Mouse (Mus musculus) ES-E14 (cell line): ENCODE data around the gene Gstm4. TPM values are rescaled to one million over a fixed set of nuclear protein-coding genes. Genes with fewer than 3 reads are reported as not detected.

Source experiments
- DNase-seq: peaks from one replicate; pipeline ENCODE4 v3.0.0-alpha.2; 2013; ENCODE audit warnings: low read depth, low spot score
- H3K27ac ChIP-seq: 2 replicates; pipeline ENCODE4 v1.5.1; 2012; ENCODE audit warnings: low read depth, mild to moderate bottlenecking, low read length, moderate library complexity, mixed read lengths; ENCODE audit not compliant: poor library complexity, insufficient read depth, severe bottlenecking
- H3K36me3 ChIP-seq: 2 replicates; pipeline ENCODE4 v1.6.1; 2012; ENCODE audit warnings: mild to moderate bottlenecking, low read length, moderate library complexity, mixed read lengths; ENCODE audit not compliant: control insufficient read depth, poor library complexity, insufficient read depth, severe bottlenecking
- H3K4me1 ChIP-seq, 2 experiments: fragments of 150-350 bp in 1 of 2; sonication (generic) in 1 of 2; 2 replicates each; pipeline ENCODE4 v1.6.1; 2012; ENCODE audit warnings: low read length in 2 of 2, mild to moderate bottlenecking in 1 of 2, mixed read lengths in 1 of 2; ENCODE audit not compliant: control insufficient read depth in 2 of 2, insufficient read depth in 2 of 2, poor library complexity in 1 of 2
- H3K4me3 ChIP-seq, 2 experiments: fragments of 150-350 bp in 1 of 2; sonication (generic) in 1 of 2; 2 replicates each; pipeline ENCODE4 v1.5.1; 2012; ENCODE audit warnings: low read length in 2 of 2, low read depth in 1 of 2, mild to moderate bottlenecking in 1 of 2, mixed read lengths in 1 of 2; ENCODE audit not compliant: insufficient read depth in 1 of 2, poor library complexity in 1 of 2, severe bottlenecking in 1 of 2
- H3K9ac ChIP-seq: 2 replicates; pipeline ENCODE4 v1.6.1; 2012; ENCODE audit warnings: low read depth, mild to moderate bottlenecking, low read length, mixed read lengths; ENCODE audit not compliant: poor library complexity, insufficient read depth, severe bottlenecking
- H3K9me3 ChIP-seq: fragments of 150-350 bp; sonication (generic); 2 replicates; pipeline ENCODE4 v1.6.1; 2012; ENCODE audit warnings: low read depth, mild to moderate bottlenecking, low read length; ENCODE audit not compliant: control insufficient read depth, insufficient read depth
- CHD2 ChIP-seq: IDR thresholded peaks from 2 replicates; pipeline ENCODE4 v1.6.1; 2014; ENCODE audit warnings: mild to moderate bottlenecking, low read depth, low read length, inconsistent platforms
- HCFC1 ChIP-seq: IDR thresholded peaks from 2 replicates; pipeline ENCODE4 v1.6.1; 2012; ENCODE audit warnings: low read length, inconsistent platforms, borderline replicate concordance; ENCODE audit not compliant: insufficient read depth
- MAFK ChIP-seq: IDR thresholded peaks from 2 replicates; pipeline ENCODE4 v1.6.1; 2014; ENCODE audit warnings: mild to moderate bottlenecking, low read depth, low read length, inconsistent platforms; ENCODE audit not compliant: insufficient read depth
- ZC3H11A ChIP-seq: IDR thresholded peaks from 2 replicates; pipeline ENCODE4 v1.6.1; 2012; ENCODE audit warnings: low read depth, mild to moderate bottlenecking, inconsistent platforms, low read length, borderline replicate concordance
- ZNF384 ChIP-seq: IDR thresholded peaks from 2 replicates; pipeline ENCODE4 v1.6.1; 2012; ENCODE audit warnings: low read depth, low read length, inconsistent platforms
- in situ Hi-C, 2 experiments: fragments of 600-800 bp; cut with MboI; formaldehyde crosslinking; loops; one replicate each; pipeline ENCODE4 v1.15.1; 2025; ENCODE audit warnings: low sequenced_read_pairs in 2 of 2, inconsistent platforms in 1 of 2; ENCODE audit not compliant: unreplicated experiment in 2 of 2
- total RNA-seq: library from RNA; depleted of rRNA; stranded (reverse); fragments of 300-350 nt; gene quantifications from 2 replicates; pipeline ENCODE4 v1.2.3, GENCODE M21; 2012

Gstm4 gene
- total RNA-seq, 1 experiment = 4.3 TPM

- in situ Hi-C loops = no loop called here
Observed at GRCm38 (mm10) chr3:108072983-108073569, 28.4 kb upstream of the Gstm4 start.

GRCm38 (mm10) chr3:108070295-108071293 is 25.9 kb upstream of the Gstm4 start:
- no peak overlapping the region for H3K4me3 ChIP-seq
- H3K9me3 ChIP-seq = no peaks in the 10 kb centered on the region
- peaks cover 16% of the 10 kb centered on the region for H3K36me3 ChIP-seq
- TF ChIP-seq CHD2 (no peak), ZNF384 (no peak), MAFK (no peak), ZC3H11A (no peak), HCFC1 (no peak)
- peak; percentile 51 for DNase-seq
- H3K27ac ChIP-seq = no peak overlapping the region
- peaks cover 0 to 5% of the 10 kb centered on the region in 2 experiments; a peak in 1 of 4 replicates for H3K4me1 ChIP-seq
- in situ Hi-C loops = no loop called here
- H3K9ac ChIP-seq = no peak overlapping the region

More at GRCm38 (mm10) chr3:108072983-108073569, 28.4 kb upstream of the Gstm4 start:
- peaks cover 38% of the 10 kb centered on the region for H3K36me3 ChIP-seq
- no peak for DNase-seq
- H3K27ac ChIP-seq = no peak overlapping the region
- H3K4me1 ChIP-seq = peaks cover 0 to 5% of the 10 kb centered on the region in 2 experiments; a peak in 1 of 4 replicates
- no peaks in the 10 kb centered on the region for H3K9me3 ChIP-seq
- no peak overlapping the region for H3K9ac ChIP-seq
- no peak overlapping the region for H3K4me3 ChIP-seq
- TF ChIP-seq ZC3H11A (no peak), ZNF384 (no peak), HCFC1 (no peak), CHD2 (no peak), MAFK (no peak)

- H3K4me1 ChIP-seq = peaks cover 0 to 5% of the 10 kb centered on the region in 2 experiments; a peak in 1 of 4 replicates
- in situ Hi-C loops = no loop called here
- peaks cover 3% of the 10 kb centered on the region; the same call in 1 of the 2 replicates for H3K36me3 ChIP-seq
- no peak overlapping the region for H3K27ac ChIP-seq
- TF ChIP-seq MAFK = no peak
- TF ChIP-seq ZNF384 = no peak
- H3K9ac ChIP-seq = no peak overlapping the region
- no peak for DNase-seq
- no peak overlapping the region for H3K4me3 ChIP-seq
- H3K9me3 ChIP-seq = no peaks in the 10 kb centered on the region
Observed at GRCm38 (mm10) chr3:108069231-108069870, 24.7 kb upstream of the Gstm4 start.

DNA sequence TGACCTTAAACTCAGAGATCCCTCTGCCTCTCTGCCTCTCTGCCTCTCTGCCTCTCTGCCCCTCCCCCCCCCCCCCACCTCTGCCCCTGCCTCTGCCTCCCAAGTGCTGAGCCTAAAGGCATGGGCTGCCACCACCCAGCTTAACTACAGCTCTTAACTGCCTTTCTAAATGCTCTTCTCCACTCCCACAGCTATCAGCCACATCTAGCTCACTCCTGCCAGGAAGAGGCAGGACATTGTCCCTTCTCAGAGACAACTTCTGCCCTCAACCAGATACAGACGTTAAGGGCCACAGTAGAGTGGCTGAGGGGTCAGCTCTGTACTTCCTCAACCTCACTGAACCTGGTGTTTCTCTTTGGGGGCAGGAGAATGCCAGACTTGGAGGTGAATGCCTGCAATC is 24.1 kb upstream of the Gstm4 start:
- Histone ChIP-seq H3K27ac (no peak overlapping the region), H3K9me3 (no peaks in the 10 kb centered on the region), H3K9ac (no peak overlapping the region), H3K4me3 (no peak overlapping the region), H3K4me1 (peaks cover 0 to 5% of the 10 kb centered on the region in 2 experiments; a peak in 1 of 4 replicates), H3K36me3 (no peaks in the 10 kb centered on the region; the same call in 1 of the 2 replicates)
- TF ChIP-seq CHD2 = no peak
- TF ChIP-seq ZNF384 = no peak
- TF ChIP-seq HCFC1 = no peak
- TF ChIP-seq ZC3H11A = no peak
- TF ChIP-seq MAFK = no peak
- no peak for DNase-seq
- in situ Hi-C loops = no loop called here
